Mouse (Mus musculus): ENCODE data around the gene Slc16a9. TPM values are rescaled to one million over a fixed set of nuclear protein-coding genes. Genes with fewer than 3 reads are reported as not detected.

The Slc16a9 gene
- polyA plus RNA-seq, 1 experiment from 2014 or later, result 0.32 TPM

DNA sequence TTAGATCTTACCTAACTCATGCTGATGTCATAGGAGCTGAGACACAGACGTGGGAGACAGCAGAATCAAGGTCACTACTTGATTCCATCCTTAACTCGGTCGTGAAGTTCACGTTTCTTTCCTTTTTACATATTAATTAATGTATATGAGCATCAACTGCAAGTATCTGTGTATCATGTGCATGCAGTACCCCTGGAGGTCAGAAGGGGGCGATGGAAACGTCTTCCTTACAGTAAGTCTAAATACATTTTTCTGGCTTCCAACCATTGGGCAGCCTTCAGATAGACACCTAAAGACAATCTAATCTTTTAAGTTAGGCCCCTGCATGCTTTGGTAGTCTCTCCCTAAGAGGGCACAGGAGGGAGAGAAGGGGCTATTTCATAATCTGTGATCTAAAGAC is 58.3 kb downstream of the Slc16a9 start:
- no peak overlapping the region for H3K4me3 ChIP-seq (ENCODE audit: low read depth, low read length)
- DNase-seq (ENCODE audit: low spot score) (peak; percentile 25), ATAC-seq (ENCODE audit: low FRiP score) (no peak)
- H3K9ac ChIP-seq (ENCODE audit: low read depth, low read length), result no peak overlapping the region
- H3K4me2 ChIP-seq (replicated peaks; ENCODE audit: low read depth, low read length), result no peak overlapping the region
- no peaks in the 10 kb centered on the region for H3K9me3 ChIP-seq (ENCODE audit: control insufficient read depth, low read length)
- no peaks in the 10 kb centered on the region for H3K4me1 ChIP-seq (replicated peaks; ENCODE audit: control insufficient read depth, insufficient read depth, low read length)
- no peaks in the 10 kb centered on the region for H3K27me3 ChIP-seq (ENCODE audit: control insufficient read depth, insufficient read depth, low read length)
- WGBS, result 80% methylated on average over 6 of the region's 6 CpGs
- H3K36me3 ChIP-seq (ENCODE audit: control insufficient read depth, insufficient read depth, low read length), result no peaks in the 10 kb centered on the region
- H3K27ac ChIP-seq (ENCODE audit: low read depth, low read length), result no peak overlapping the region

DNA sequence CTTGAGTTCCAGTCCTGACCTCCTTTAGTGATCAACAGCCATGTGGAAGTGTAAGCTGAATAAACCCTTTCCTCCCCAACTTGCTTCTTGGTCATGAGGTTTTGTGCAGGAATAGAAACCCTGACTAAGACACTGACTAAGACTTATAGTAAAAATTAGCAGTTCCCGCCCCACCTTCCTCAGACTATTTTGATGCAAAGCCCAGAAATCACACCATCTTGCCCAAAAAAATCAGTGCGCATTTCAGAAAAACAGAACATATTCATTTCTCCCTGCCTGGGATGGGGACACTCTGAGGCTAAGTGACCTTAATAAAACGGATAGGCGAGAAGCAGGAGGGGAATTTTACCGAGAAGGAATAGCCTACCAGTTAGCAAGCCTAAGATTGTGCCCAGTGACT is 60.8 kb downstream of the Slc16a9 start:
- Histone ChIP-seq H3K27ac (ENCODE audit: low read depth, low read length) (no peak overlapping the region), H3K4me2 (replicated peaks; ENCODE audit: low read depth, low read length) (no peak overlapping the region), H3K9me3 (ENCODE audit: control insufficient read depth, low read length) (no peaks in the 10 kb centered on the region), H3K36me3 (ENCODE audit: control insufficient read depth, insufficient read depth, low read length) (no peaks in the 10 kb centered on the region), H3K9ac (ENCODE audit: low read depth, low read length) (no peak overlapping the region), H3K4me3 (ENCODE audit: low read depth, low read length) (no peak overlapping the region), H3K4me1 (replicated peaks; ENCODE audit: control insufficient read depth, insufficient read depth, low read length) (no peaks in the 10 kb centered on the region), H3K27me3 (ENCODE audit: control insufficient read depth, insufficient read depth, low read length) (no peaks in the 10 kb centered on the region)
- ATAC-seq (ENCODE audit: low FRiP score) (no peak), DNase-seq (ENCODE audit: low spot score) (no peak)
- 83% methylated on average over 5 of the region's 5 CpGs for WGBS

DNA sequence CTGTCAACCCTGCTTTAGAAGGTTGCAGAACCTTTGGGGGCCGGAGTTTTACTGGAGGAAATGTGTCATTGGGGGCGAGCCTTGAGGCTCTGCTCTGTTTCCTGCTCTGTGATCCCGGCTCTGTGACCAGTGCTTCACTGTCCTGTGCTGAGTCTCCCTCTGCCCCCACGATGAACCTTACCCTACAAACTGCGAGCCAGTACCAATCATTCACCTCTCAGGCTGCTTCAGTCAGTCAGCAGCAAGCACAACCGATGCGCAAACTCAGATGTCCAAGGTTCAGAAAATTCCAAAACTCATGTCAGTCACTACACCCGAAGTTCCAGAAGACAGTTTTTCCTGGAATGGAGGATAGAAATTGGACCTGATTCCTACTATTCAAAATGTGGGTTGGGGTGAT is 64.5 kb downstream of the Slc16a9 start:
- no peak overlapping the region for H3K4me2 ChIP-seq (replicated peaks; ENCODE audit: low read depth, low read length)
- no peak overlapping the region for H3K4me3 ChIP-seq (ENCODE audit: low read depth, low read length)
- no peak for DNase-seq (ENCODE audit: low spot score)
- no peaks in the 10 kb centered on the region for H3K4me1 ChIP-seq (replicated peaks; ENCODE audit: control insufficient read depth, insufficient read depth, low read length)
- H3K9ac ChIP-seq (ENCODE audit: low read depth, low read length), result no peak overlapping the region
- no peaks in the 10 kb centered on the region for H3K36me3 ChIP-seq (ENCODE audit: control insufficient read depth, insufficient read depth, low read length)
- no peak overlapping the region for H3K27ac ChIP-seq (ENCODE audit: low read depth, low read length)
- WGBS, result 90% methylated on average over 8 of the region's 8 CpGs
- no peaks in the 10 kb centered on the region for H3K9me3 ChIP-seq (ENCODE audit: control insufficient read depth, low read length)
- ATAC-seq (ENCODE audit: low FRiP score), result no peak
- no peaks in the 10 kb centered on the region for H3K27me3 ChIP-seq (ENCODE audit: control insufficient read depth, insufficient read depth, low read length)

DNA sequence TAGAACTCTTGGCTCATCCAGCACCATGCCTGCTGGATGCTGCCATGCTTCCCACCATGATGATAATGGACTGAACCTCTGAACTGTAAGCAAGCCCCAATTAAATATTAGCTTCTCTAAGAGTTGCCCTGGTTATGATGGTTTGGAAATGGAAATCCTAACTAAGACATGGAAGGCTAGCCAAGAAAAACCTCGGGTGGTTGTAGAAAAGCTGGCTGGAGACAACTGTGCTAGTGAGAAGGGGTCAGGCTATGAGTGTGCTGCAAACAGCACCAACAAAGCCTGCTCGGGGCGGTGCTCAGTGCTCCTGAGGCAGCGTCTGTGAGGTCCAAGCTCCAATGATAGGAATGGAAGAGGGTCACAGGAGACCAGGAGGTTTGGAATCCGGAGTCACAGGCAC is 65.7 kb downstream of the Slc16a9 start:
- Histone ChIP-seq H3K36me3 (ENCODE audit: control insufficient read depth, insufficient read depth, low read length) (no peaks in the 10 kb centered on the region), H3K9me3 (ENCODE audit: control insufficient read depth, low read length) (no peaks in the 10 kb centered on the region), H3K4me2 (replicated peaks; ENCODE audit: low read depth, low read length) (no peak overlapping the region), H3K27ac (ENCODE audit: low read depth, low read length) (no peak overlapping the region), H3K9ac (ENCODE audit: low read depth, low read length) (no peak overlapping the region), H3K4me1 (replicated peaks; ENCODE audit: control insufficient read depth, insufficient read depth, low read length) (no peaks in the 10 kb centered on the region), H3K27me3 (ENCODE audit: control insufficient read depth, insufficient read depth, low read length) (no peaks in the 10 kb centered on the region), H3K4me3 (ENCODE audit: low read depth, low read length) (no peak overlapping the region)
- WGBS, result 86% methylated on average over 5 of the region's 5 CpGs
- DNase-seq (ENCODE audit: low spot score) (no peak), ATAC-seq (ENCODE audit: low FRiP score) (no peak)

DNA sequence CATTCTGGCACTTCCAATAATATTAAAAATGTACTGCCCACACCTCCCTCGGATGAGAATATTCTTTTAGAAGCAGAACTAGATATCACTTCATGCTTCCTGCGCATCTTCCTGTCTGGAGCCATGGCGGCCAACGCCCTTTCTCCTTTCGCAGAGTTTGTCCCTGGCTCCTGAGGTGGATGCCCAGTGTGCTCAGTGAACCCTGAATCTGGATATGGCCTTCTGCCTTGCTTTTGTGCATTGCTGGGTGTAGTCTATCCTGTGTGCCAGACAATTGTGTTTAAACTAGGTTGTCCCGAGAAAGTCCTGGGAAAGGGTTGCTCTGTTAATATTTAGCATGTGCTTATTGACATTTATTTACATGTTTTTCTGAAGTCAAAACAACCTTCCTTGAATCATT is 71.0 kb downstream of the Slc16a9 start:
- Histone ChIP-seq H3K27me3 (ENCODE audit: control insufficient read depth, insufficient read depth, low read length) (no peaks in the 10 kb centered on the region), H3K9ac (ENCODE audit: low read depth, low read length) (no peak overlapping the region), H3K9me3 (ENCODE audit: control insufficient read depth, low read length) (no peaks in the 10 kb centered on the region), H3K4me2 (replicated peaks; ENCODE audit: low read depth, low read length) (no peak overlapping the region), H3K27ac (ENCODE audit: low read depth, low read length) (no peak overlapping the region), H3K4me3 (ENCODE audit: low read depth, low read length) (no peak overlapping the region), H3K4me1 (replicated peaks; ENCODE audit: control insufficient read depth, insufficient read depth, low read length) (no peaks in the 10 kb centered on the region), H3K36me3 (ENCODE audit: control insufficient read depth, insufficient read depth, low read length) (no peaks in the 10 kb centered on the region)
- WGBS, result 91% methylated on average over 6 of the region's 6 CpGs
- ATAC-seq (ENCODE audit: low FRiP score) (no peak), DNase-seq (ENCODE audit: low spot score) (no peak)

DNA sequence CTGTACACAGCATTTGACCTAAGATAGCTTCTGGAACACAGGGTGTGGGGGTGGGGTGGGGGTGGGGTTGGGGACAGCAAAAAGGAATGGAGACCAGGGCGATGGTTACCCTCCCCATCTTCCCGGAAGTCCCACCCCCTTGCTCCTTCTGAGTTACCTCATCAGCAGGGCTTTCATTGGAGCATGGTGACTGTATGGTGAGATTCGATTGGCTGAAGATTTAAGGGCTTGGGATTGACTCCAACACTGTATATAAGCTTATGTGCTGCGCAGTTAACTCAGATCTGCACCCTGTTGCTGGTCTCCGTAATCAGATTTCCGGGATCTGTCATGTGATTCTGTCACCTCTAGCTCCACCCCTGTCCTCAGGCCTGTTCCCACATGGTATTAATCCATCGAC is 72.0 kb downstream of the Slc16a9 start:
- Histone ChIP-seq H3K4me3 (ENCODE audit: low read depth, low read length) (no peak overlapping the region), H3K27ac (ENCODE audit: low read depth, low read length) (no peak overlapping the region), H3K27me3 (ENCODE audit: control insufficient read depth, insufficient read depth, low read length) (no peaks in the 10 kb centered on the region), H3K9me3 (ENCODE audit: control insufficient read depth, low read length) (no peaks in the 10 kb centered on the region), H3K9ac (ENCODE audit: low read depth, low read length) (no peak overlapping the region), H3K4me2 (replicated peaks; ENCODE audit: low read depth, low read length) (no peak overlapping the region), H3K4me1 (replicated peaks; ENCODE audit: control insufficient read depth, insufficient read depth, low read length) (no peaks in the 10 kb centered on the region), H3K36me3 (ENCODE audit: control insufficient read depth, insufficient read depth, low read length) (no peaks in the 10 kb centered on the region)
- 86% methylated on average over 7 of the region's 7 CpGs for WGBS
- ATAC-seq (ENCODE audit: low FRiP score), result no peak
- DNase-seq (ENCODE audit: low spot score), result no peak

DNA sequence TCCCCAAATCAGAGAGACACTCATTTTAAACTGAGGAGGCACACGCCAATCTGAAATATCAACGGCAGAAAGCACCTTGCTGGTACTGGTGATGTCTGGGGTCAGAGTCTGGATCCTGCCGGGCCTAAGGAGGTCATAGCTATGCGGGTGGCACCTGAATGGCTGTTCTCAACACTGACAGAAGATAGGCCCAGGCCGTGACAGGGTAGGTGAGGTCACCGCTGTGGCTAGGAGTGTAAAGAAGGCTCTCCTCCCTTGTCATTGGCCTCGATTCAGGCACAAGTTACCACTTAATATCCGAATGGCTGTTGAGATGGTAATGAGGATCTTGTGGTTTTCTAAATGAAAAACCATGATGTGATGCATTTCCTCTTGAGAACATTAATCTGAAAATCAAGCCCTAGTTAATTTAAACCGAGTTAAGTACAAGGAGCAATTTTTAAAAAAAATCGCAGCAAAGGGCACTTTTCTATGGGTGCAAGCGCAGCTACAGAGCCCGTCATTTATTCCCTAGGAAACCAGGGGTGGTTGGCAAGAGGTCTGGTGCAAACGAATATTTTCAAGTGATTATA is 72.6 kb downstream of the Slc16a9 start:
- 87% methylated on average over 13 of the region's 13 CpGs for WGBS
- Histone ChIP-seq H3K4me1 (replicated peaks; ENCODE audit: control insufficient read depth, insufficient read depth, low read length) (no peaks in the 10 kb centered on the region), H3K4me2 (replicated peaks; ENCODE audit: low read depth, low read length) (no peak overlapping the region), H3K4me3 (ENCODE audit: low read depth, low read length) (no peak overlapping the region), H3K27me3 (ENCODE audit: control insufficient read depth, insufficient read depth, low read length) (no peaks in the 10 kb centered on the region), H3K9ac (ENCODE audit: low read depth, low read length) (no peak overlapping the region), H3K36me3 (ENCODE audit: control insufficient read depth, insufficient read depth, low read length) (no peaks in the 10 kb centered on the region), H3K9me3 (ENCODE audit: control insufficient read depth, low read length) (no peaks in the 10 kb centered on the region), H3K27ac (ENCODE audit: low read depth, low read length) (no peak overlapping the region)
- no peak for DNase-seq (ENCODE audit: low spot score)
- no peak for ATAC-seq (ENCODE audit: low FRiP score)

DNA sequence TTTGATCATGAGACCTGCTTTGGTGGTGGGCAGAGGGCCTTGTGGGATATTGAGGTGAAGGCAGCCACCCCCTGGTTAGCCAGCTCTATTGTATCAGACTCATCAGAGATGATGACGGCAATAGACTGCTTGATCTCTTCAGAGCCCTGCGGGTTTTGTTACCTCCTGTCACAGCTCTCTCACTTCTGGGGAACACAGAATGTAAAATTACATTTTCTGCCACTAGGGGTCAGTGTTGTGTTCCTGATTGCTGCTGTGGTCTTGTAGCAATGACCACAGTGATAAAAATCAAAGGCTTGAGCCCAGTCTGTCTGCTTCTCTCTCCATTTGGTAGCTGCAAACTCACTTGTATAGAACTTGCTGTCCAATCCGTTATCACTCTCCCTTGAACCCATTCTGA is 73.7 kb downstream of the Slc16a9 start:
- no peak overlapping the region for H3K4me3 ChIP-seq (ENCODE audit: low read depth, low read length)
- peak; percentile 56; the same call in 1 of the 2 replicates for ATAC-seq (ENCODE audit: low FRiP score)
- H3K27me3 ChIP-seq (ENCODE audit: control insufficient read depth, insufficient read depth, low read length), result no peaks in the 10 kb centered on the region
- H3K4me1 ChIP-seq (replicated peaks; ENCODE audit: control insufficient read depth, insufficient read depth, low read length), result no peaks in the 10 kb centered on the region
- H3K4me2 ChIP-seq (replicated peaks; ENCODE audit: low read depth, low read length), result no peak overlapping the region
- peak; percentile 89 for DNase-seq (ENCODE audit: low spot score)
- no peak overlapping the region for H3K27ac ChIP-seq (ENCODE audit: low read depth, low read length)
- H3K9ac ChIP-seq (ENCODE audit: low read depth, low read length), result no peak overlapping the region
- H3K36me3 ChIP-seq (ENCODE audit: control insufficient read depth, insufficient read depth, low read length), result no peaks in the 10 kb centered on the region
- no peaks in the 10 kb centered on the region for H3K9me3 ChIP-seq (ENCODE audit: control insufficient read depth, low read length)
- 7% methylated on average over 3 of the region's 3 CpGs for WGBS

DNA sequence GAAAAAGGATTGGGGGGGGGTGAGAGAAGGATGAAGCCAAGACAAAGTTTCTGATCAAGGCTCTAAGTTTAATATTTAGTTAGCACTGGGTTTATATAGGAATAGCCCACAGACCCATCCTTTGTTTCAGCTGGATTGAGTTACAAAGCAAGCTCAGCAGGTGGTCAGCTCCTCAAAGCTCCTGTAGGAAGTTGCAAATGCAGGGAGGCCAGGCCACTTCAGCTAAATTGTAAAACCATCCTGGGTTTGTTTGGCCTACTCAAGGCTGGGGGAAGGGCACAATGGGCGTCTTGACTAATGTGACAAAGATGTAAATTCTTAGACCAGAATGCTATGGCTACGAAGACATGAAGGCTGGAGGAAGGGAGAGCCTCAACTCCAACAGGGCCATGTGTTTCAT is 80.6 kb downstream of the Slc16a9 start:
- Histone ChIP-seq H3K4me1 (replicated peaks; ENCODE audit: control insufficient read depth, insufficient read depth, low read length) (no peaks in the 10 kb centered on the region), H3K27ac (ENCODE audit: low read depth, low read length) (no peak overlapping the region), H3K9me3 (ENCODE audit: control insufficient read depth, low read length) (no peaks in the 10 kb centered on the region), H3K36me3 (ENCODE audit: control insufficient read depth, insufficient read depth, low read length) (no peaks in the 10 kb centered on the region), H3K27me3 (ENCODE audit: control insufficient read depth, insufficient read depth, low read length) (no peaks in the 10 kb centered on the region), H3K4me2 (replicated peaks; ENCODE audit: low read depth, low read length) (no peak overlapping the region), H3K4me3 (ENCODE audit: low read depth, low read length) (no peak overlapping the region), H3K9ac (ENCODE audit: low read depth, low read length) (no peak overlapping the region)
- DNase-seq (ENCODE audit: low spot score) (no peak), ATAC-seq (ENCODE audit: low FRiP score) (no peak)
- 8% methylated on average over 2 of the region's 2 CpGs for WGBS

All from hindbrain, embryonic 11.5 days (tissue).